Mouse (Mus musculus) G1E-ER4 (cell line): Measurements from ENCODE around the gene Ubac2. TPM values are rescaled to one million over a fixed set of nuclear protein-coding genes. Genes with fewer than 3 reads are reported as not detected.

Experiments used
- GATA1 ChIP-seq: IDR thresholded peaks from one replicate; pipeline ENCODE4 v1.8.0; 2012; ENCODE audit warnings: low read length, inconsistent platforms
- polyA plus RNA-seq: library from polyadenylated mRNA; stranded (reverse); fragments of >175 nt; gene quantifications from 2 replicates; pipeline ENCODE4 v1.2.3, GENCODE M21; 2012

Gene Ubac2
- polyA plus RNA-seq, 1 experiment: 67.2 TPM

DNA sequence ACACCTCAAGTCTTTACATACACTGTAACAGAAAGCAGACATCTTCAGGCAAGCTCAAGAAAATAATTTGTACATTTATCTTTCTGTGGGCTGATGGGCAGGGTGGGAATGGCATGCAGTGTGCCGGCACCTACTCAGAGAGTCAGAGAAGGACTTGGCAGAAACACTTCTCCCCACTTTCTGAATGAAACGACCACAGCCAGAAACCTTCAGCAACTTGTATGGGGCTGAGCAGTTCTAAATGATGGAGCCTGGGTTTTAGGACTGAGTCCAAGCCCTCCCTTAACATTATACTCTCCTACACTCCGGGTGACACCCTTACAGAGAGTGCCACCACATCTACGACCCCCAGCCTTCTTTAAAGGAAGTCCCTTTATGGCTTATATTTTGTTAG is 85.5 kb downstream of the Ubac2 start:
- no peak for TF ChIP-seq GATA1

- no peak for TF ChIP-seq GATA1
Observed at GRCm38 (mm10) chr14:121964990-121965389, 86.6 kb downstream of the Ubac2 start, which contains the start of gene Gpr183. Gene Gpr183 (minus strand): TSS chr14:121965195.

GRCm38 (mm10) chr14:121965461-121965860 is 87.0 kb downstream of the Ubac2 start:
- TF ChIP-seq GATA1: no peak

- no peak for TF ChIP-seq GATA1
Observed at GRCm38 (mm10) chr14:121967095-121967494, 88.7 kb downstream of the Ubac2 start.

GRCm38 (mm10) chr14:121970402-121970801 is 92.0 kb downstream of the Ubac2 start:
- no peak for TF ChIP-seq GATA1

DNA sequence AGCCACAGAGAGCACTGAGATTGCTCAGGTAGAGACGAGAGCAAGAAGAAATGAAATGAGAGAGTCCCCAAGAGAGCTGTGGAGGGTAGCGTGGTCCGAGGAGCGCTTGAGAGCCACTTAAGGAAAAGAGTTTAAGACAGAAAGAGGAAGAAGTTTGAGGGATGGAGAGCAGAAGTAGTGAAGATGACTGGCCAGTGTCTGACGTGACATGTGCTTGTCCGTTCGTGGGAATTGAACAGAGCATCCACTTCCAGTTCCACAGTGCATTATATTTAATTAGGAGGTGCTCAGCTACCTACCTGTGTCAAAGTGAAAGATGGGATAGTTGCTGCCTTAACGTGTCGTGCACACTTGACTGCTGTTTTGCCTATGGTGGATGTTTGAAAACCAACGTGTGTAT is 94.7 kb downstream of the Ubac2 start:
- no peak for TF ChIP-seq GATA1

GRCm38 (mm10) chr14:121981531-121981930 is 103.1 kb downstream of the Ubac2 start:
- no peak for TF ChIP-seq GATA1

GRCm38 (mm10) chr14:121983009-121983933 is 104.9 kb downstream of the Ubac2 start:
- TF ChIP-seq GATA1: no peak

- TF ChIP-seq GATA1: no peak
Observed at GRCm38 (mm10) chr14:121985477-121985876, 107.1 kb downstream of the Ubac2 start.

DNA sequence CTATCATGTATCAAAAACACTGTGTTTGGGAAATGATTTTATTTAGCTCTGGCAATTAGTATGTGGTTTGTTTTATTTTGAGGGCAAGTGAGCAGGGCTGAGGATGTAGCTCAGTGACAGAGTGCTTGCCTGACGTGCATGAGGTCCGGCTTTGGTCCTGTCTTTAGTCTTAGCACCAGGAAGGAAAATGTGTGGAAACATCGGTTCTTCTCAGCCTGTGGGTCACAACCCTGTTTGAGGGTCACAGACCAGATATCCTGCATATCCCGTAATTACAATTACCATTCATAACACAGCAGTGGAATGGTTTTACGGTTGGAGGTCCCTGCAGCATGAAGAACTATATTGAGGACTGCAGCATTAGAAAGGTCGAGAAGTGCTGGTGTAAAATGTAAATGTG is 107.6 kb downstream of the Ubac2 start:
- no peak for TF ChIP-seq GATA1

DNA sequence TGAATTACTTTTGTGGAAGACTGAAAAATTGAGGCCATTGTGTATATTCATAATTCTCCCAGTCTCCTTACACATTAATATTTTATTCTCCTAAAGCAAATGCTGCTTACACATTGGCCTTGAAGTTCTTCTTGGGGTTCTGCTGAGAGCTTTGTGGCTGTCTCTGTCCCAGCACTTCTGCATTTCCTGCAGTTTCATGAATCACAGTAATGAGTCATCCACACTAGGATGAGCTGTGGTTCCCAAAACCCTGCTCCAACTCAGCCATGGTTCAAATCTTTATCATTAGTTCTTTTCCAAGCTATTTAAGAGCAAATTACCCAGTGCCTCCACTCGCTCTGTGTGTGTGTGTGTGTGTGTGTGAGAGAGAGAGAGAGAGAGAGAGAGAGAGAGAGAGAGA is 108.9 kb downstream of the Ubac2 start:
- TF ChIP-seq GATA1: no peak

- TF ChIP-seq GATA1: no peak
Observed at GRCm38 (mm10) chr14:121987691-121988090, 109.3 kb downstream of the Ubac2 start.

DNA sequence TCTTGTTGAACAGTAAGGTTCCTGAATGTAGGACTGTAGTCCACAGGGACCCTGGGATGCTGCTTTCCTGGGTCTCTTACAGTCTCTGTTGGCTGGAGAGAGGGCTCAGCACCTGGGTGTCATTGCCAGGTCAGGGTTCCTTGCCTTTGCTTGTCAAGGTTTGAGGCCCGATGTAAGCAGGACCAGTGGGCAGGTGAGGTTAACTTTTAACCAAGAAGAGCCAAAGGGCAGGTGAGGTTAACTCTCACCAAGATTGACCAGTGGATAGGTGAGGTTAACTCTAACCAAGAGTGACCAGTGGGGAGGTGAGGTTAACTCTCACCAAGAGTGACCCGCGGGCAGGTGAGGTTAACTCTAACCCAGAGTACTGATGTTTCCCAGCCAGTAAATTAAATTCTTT is 110.9 kb downstream of the Ubac2 start:
- no peak for TF ChIP-seq GATA1

GRCm38 (mm10) chr14:121989869-121990268 is 111.4 kb downstream of the Ubac2 start:
- no peak for TF ChIP-seq GATA1

DNA sequence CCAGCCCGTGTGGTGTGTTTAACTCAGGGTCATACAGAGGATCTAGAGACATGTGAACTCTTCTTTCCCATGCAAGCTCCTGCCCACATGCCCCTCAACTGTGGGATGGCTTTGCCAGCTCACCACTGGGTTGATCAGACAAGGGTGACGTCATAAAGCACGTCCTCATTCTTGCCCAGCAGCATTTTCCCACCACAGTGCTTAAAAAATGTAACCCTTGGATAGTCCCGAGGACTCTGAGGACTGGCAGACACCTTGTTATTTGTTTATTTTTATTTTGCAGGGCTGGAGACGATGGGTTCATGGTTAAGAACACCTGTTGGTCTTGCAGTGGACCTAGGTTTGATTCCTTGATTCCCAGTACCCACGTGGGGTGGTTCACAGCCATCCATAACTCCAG is 112.5 kb downstream of the Ubac2 start:
- no peak for TF ChIP-seq GATA1

- no peak for TF ChIP-seq GATA1
Observed at GRCm38 (mm10) chr14:121991921-121992320, 113.5 kb downstream of the Ubac2 start.
